In the genomic region with DNA sequence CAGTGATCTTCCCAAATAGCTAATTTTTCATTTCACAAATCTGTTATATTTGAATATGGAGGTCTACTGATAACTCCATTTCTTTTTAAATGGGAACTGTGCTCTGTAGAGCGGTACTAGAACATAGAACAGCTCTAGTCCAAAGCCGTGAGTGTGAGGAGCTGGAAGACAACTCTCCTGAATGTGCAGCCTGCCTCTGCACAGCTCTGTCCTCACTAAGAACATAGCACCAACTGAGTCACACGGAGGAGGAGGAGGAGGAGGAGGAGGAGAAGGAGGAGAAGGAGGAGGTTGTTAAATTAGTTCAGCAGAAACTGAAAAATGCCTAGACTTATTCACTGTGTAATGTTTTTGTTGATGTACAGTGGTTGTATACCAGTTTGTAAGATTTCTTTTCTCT, we compare ENCODE assay signal across 11 mouse cellular contexts.
"Had no signal": no experiment of that assay in that cellular context is flagged by ENCODE, and none has a peak within 500 bp of the region (broad histone marks: within the 10 kb centered on the region; RNA-seq: fewer than 3 reads in every experiment).

No protein-coding gene starts in this region.

- H3K27ac ChIP-seq: heart, adult 2 months; heart, embryonic 10.5 days; hindbrain, embryonic 12.5 days; hindbrain, embryonic 14.5 days; limb, embryonic 10.5 days; limb, embryonic 12.5 days; liver, embryonic 13.5 days; liver, embryonic 15.5 days had no signal

- DNase-seq: liver, embryonic 13.5 days had no signal

- H3K9ac ChIP-seq: heart, embryonic 12.5 days; hindbrain, embryonic 12.5 days; hindbrain, embryonic 14.5 days; limb, embryonic 12.5 days; liver, embryonic 13.5 days; liver, embryonic 15.5 days had no signal

- H3K27me3 ChIP-seq: heart, embryonic 12.5 days; hindbrain, embryonic 12.5 days; limb, embryonic 12.5 days; liver, embryonic 13.5 days; liver, embryonic 15.5 days had no signal

- H3K4me2 ChIP-seq: heart, embryonic 12.5 days; hindbrain, embryonic 12.5 days; hindbrain, embryonic 14.5 days; limb, embryonic 12.5 days; liver, embryonic 11.5 days; liver, embryonic 13.5 days; liver, embryonic 15.5 days had no signal

- H3K4me1 ChIP-seq: heart, embryonic 10.5 days; heart, embryonic 12.5 days; limb, embryonic 10.5 days; limb, embryonic 12.5 days; liver, embryonic 13.5 days; liver, embryonic 15.5 days had no signal

- H3K9me3 ChIP-seq: heart, embryonic 10.5 days; heart, embryonic 12.5 days; hindbrain, embryonic 10.5 days; hindbrain, embryonic 12.5 days; limb, embryonic 10.5 days; limb, embryonic 12.5 days; liver, embryonic 13.5 days; liver, embryonic 15.5 days had no signal

- H3K4me3 ChIP-seq: heart, adult 2 months; heart, embryonic 10.5 days; heart, embryonic 12.5 days; hindbrain, embryonic 10.5 days; hindbrain, embryonic 12.5 days; limb, embryonic 10.5 days; limb, embryonic 12.5 days; liver, embryonic 13.5 days; liver, embryonic 15.5 days had no signal
